Mouse (Mus musculus): ENCODE data around the gene Mrpl55.
A peak's percentile ranks its signal among the peaks of the same experiment; 100 is the strongest.

Mrpl55 gene

DNA sequence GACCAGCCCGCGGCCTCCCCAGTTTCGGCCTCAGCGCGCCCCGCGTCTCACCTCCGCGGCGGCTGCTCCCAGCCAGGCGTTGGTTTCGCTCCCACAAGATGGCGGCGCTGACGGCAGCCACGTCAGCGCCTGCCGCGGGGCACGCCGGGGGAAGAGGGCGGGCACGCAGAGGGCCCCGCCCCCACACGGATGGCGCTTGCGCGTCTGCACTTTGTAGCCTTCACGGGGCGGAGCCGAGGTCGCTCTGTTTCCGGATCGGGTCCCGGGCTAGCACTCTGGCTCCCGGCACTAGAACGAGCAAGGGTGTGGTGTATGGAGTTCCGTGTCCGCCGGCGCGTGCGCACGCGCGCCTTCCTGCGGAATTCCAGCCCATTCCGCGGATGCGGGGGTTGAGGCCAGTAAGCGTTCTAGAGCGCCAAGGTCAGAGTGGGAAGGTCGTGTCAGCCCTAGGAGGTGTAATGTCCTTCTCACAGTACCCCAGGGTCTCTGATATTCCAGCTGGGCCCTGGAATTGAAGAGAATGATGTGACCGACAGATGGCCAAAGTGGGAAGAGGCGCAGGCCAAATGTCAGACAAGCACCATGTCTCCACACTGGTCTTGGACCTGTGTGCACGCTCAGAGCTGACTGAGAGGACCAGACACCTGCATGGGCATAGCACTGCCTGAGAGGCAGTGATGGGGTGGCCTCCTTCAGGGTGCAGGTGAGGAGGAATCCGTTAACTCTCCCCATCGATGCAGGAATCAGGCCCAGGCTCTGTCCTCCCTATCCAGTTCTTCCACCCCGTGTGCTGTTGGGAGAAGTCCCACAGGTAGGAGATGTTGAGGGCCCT lies 26.1 kb downstream of the Mrpl55 start, which contains the start of gene Arf1:
TSS of gene Arf1 (minus strand) at position 149 of the 832 bp plus-strand sequence.
- peak; percentile 98 for DNase-seq

DNA sequence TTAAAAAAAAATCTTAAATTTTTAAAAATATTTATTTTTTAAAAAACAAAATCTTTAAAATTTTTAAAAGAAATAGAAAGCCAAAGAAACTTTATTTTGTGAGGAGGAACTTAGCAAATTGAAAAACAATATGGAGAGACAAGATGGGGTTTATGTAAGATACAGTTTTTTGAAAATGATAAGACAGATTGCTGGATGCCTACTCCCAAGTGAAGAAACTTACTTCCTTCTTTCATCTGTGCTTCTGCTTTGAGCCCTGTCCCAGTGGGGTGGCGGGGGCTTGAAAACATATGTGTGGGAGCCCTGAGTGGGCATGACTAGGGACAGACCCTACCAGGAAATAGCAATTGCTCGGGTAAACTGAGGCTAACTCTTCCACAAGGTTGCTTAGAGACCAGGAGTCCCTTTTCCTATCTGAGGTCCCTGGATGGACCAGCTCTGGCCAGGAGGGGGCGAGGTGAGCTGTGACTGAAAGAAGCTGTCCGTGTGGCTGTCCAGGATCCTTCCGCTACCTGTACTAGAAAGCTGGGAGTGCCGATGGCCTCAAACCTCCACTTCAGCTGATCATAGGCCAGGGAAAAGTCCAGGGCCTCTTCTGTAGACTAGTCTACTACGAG lies 28.0 kb downstream of the Mrpl55 start:
- DNase-seq = peak; percentile 82

DNA sequence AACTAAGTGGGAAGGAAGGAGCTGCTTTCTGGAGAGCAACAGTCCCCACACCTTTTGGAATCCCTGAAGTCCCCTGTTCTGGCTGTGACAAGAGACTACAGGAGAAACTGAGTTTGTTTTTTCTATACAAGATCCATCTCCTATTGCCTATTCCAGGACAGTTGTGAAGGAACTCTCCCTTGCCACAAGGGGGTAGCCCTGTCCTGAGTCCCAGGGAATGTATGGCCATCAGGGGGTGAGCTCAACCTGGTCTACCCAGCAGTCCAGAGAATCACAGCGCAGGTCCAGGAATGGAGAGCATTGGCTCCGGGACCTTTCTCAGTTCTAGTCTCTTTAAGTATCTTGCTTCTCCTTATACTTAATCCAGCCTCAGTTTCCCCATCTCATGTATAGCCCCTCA lies 30.5 kb downstream of the Mrpl55 start:
- no peak for DNase-seq

DNA sequence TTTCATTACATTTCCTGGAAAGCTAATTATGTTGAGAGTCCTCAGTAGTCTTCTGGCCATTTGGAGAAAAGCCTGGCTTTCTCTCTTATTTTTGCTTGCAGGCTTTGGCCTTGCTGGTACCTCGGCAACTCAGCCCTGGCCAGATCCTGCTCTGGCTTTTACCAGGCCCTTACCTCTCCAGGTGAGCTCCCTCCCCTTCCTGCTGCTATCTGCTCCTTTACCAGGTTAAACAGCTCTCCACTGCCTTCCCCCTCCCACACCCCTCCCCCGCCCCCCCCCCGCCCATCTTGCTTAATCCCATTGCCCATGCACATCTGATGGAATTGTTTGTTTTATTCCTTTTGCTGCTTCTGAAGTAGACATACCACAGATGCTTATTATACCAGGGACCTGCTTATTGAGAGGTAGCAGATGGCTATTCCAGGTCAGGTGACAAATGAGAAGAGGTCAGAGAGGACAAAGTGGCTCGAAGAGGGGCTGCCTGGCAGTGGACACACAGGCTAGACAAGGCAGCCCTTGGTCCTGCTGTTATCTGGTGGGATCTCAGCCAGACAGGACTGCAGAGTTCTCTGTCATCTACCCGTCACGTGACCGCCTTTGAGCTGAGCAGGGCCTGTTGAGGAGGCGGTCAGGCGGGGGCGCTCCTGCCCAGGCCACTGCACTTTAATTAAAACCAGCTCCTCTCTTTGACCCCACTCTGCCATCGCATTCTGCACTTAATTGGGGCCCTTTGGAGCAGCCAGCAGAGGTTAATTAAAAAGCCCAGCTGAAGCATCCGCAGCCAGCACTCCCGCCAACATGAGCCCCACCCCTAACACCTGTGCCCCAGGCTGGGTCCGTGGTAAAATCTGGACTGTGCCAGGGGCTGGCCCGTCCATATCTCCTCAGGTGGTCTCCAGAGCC lies 36.5 kb downstream of the Mrpl55 start:
- peak; percentile 75 for DNase-seq

DNA sequence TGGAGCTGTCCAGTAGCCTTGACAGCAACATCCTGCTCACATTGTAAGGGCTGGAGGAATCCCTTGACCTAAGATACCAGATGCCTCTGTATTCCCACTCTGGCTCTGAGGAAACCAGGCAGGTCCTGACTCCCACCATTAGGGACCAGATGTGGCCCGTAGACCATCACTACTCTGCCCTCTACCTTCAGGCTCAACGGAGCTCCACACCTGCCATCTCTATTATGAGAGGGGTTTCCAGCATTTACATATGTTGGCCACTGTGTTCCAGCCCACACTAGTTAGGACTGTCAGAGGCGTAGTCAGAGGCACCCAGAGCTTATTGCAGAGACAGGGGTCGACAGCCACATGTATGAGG lies 37.1 kb downstream of the Mrpl55 start:
- DNase-seq = no peak

DNA sequence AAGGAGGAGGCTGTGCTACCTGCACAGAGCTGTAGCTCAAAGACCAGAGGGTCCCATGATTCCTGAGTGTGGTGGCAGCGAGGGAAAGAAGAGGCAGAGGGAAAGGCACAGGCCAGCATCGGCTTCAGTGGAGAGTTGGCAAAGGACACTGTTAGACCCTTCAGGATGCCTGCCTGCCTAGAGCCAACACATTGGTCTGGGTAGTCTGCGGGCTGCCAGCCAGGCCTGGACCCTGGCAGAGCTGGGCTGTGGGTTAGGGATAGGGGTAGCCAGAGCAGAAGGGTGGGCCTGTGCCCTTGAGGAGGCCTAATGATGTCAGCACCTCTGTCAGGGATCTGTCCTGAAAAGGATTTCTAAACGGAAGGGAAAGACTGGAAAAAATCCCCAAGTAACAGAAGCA lies 37.5 kb downstream of the Mrpl55 start:
- DNase-seq = no peak

DNA sequence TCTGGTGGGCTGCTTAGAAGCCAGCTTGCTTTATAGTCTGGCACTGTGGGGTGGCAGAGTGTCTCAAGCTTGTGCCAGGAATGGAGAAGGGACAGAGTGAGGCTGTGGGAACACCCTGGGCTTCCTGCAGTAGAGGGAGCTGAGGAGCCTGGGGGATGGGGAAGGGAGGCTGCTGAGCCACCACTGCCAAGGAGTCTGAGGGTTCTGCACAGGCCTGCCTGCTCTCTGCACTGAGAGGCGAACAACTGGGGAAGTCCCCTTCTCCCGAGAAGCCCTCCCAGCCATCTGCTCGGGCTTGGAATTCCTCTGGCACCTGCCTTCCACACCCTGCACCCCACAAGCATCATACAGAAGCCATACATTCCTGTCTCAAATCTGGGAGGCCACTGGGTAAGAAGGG lies 39.6 kb downstream of the Mrpl55 start:
- DNase-seq = no peak

DNA sequence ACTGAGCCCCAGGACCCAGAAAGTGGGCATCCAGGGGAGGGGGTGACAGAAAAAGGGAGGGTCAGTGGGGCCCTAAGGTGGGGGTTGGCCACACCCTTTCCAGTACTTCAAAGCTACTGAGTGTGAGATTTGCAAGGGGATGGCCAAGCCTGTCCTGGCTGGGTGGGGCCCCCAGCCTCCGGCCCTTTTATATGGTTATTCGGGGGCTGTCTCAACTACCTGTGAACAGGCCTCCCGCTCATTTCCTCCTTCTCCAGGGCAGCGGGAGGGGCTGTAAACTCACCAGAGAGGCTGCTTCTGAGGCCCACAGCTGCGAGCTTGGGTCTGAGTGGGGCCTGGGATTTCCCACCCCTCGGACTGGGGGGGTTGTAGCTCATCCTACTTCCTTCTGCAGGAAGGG lies 41.6 kb downstream of the Mrpl55 start:
- no peak for DNase-seq

DNA sequence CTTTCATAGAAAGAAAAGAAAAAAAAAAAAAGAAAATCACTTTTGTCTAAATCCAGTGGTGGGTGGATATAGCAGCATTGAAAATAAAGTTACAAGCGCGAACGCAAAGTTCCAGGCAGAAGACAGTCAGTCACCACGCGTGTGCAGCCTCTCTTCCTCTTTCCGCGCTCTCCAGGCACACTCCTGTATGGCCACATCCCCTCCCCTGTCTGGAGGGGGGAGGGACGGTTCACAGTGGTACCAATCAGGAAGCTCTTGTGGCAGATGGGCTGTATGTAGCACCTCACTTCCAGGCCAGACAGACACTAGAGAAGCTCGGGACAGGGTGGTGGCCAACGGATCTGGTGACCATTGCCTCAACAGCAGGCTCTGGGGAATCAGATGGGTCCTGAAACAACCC lies 45.8 kb downstream of the Mrpl55 start:
- DNase-seq = no peak

All from liver (tissue).